Mouse (Mus musculus) stomach, embryonic 14.5 days (tissue): ENCODE data around the gene Adcy7. TPM values are rescaled to one million over a fixed set of nuclear protein-coding genes. Genes with fewer than 3 reads are reported as not detected.

ENCODE experiments used
- ATAC-seq: fragments of 200-750 bp; cut with Nextera tagmentation; 2 replicates; pipeline ENCODE4 v1.8.0; 2017; ENCODE audit warnings: low read depth, moderate TSS enrichment; ENCODE audit not compliant: insufficient number of reproducible peaks, insufficient read depth, low FRiP score
- H3K27ac ChIP-seq: fragments of 300-500 bp; sonication (generic); 2 replicates; pipeline ENCODE4 v1.5.1; 2014; ENCODE audit warnings: mild to moderate bottlenecking, low read length, moderate library complexity, mixed read lengths
- H3K27me3 ChIP-seq: fragments of 300-500 bp; sonication (generic); 2 replicates; pipeline ENCODE4 v1.6.1; 2014; ENCODE audit warnings: low read length, control low read depth, mixed read lengths; ENCODE audit not compliant: control insufficient read depth, insufficient read depth
- H3K36me3 ChIP-seq: fragments of 300-500 bp; sonication (generic); 2 replicates; pipeline ENCODE4 v1.6.1; 2014; ENCODE audit warnings: mild to moderate bottlenecking, control low read depth, low read length, moderate library complexity, mixed read lengths; ENCODE audit not compliant: control insufficient read depth, insufficient read depth
- H3K4me1 ChIP-seq: fragments of 300-500 bp; sonication (generic); 2 replicates; pipeline ENCODE4 v1.6.1; 2014; ENCODE audit warnings: low read length, control low read depth, mixed read lengths; ENCODE audit not compliant: control insufficient read depth, insufficient read depth
- H3K4me2 ChIP-seq: fragments of 300-500 bp; sonication (generic); replicated peaks from 2 replicates; pipeline ENCODE4 v1.6.1; 2014; ENCODE audit warnings: low read depth, low read length, control low read depth
- H3K4me3 ChIP-seq: fragments of 300-500 bp; sonication (generic); 2 replicates; pipeline ENCODE4 v1.5.1; 2014; ENCODE audit warnings: low read depth, low read length, control low read depth
- H3K9ac ChIP-seq: fragments of 300-500 bp; sonication (generic); replicated peaks from 2 replicates; pipeline ENCODE4 v1.6.1; 2014; ENCODE audit warnings: low read depth, mild to moderate bottlenecking, control low read depth, low read length, moderate library complexity, mixed read lengths
- H3K9me3 ChIP-seq: fragments of 300-500 bp; sonication (generic); 2 replicates; pipeline ENCODE4 v1.6.1; 2016; ENCODE audit warnings: low read depth, low read length, control low read depth; ENCODE audit not compliant: control insufficient read depth
- WGBS: fragments of 180-500 bp; shearing (Covaris S2); extraction: QIAGEN DNeasy Blood & Tissue Kit; methylation state at CpG from one replicate; pipeline ENCODE4 v1.1.7; 2014; 5-methylcytosine and 5-hydroxymethylcytosine counted together
- polyA plus RNA-seq: library from polyadenylated mRNA; unstranded; fragments of >200 nt; fragmentation: Nextera tagmentation; extraction: Ambion mirVana; gene quantifications from 2 replicates; pipeline ENCODE4 v1.2.1, GENCODE M21; 2014

The Adcy7 gene
- polyA plus RNA-seq, 1 experiment from 2014 or later, result 5.0 TPM

DNA sequence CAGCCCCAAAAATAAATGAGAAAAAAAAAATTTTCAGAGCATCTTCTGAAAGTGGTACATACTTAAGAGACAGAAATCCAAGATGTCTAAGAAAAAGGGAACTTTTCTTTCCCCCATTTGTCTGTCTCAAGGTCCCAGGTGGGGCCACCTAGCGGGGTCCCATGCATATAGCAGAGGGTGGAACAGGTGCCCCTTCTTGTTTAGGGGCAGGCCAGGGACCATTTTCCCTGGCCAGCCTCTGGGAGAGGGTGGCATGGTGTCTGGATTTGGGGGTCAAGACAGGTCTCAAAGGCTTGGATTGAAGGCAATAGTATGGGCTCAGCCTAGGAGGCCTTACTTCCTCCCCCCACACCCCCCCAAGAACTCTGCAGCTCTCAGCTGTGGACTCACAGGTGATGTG is 17.7 kb downstream of the Adcy7 start:
- Histone ChIP-seq H3K4me2 (no peak overlapping the region), H3K27me3 (no peaks in the 10 kb centered on the region), H3K9me3 (no peaks in the 10 kb centered on the region), H3K4me3 (no peak overlapping the region), H3K4me1 (no peaks in the 10 kb centered on the region), H3K9ac (no peak overlapping the region), H3K36me3 (no peaks in the 10 kb centered on the region), H3K27ac (no peak overlapping the region)
- 71% methylated on average over 1 of the region's 1 CpGs for WGBS
- no peak for ATAC-seq

DNA sequence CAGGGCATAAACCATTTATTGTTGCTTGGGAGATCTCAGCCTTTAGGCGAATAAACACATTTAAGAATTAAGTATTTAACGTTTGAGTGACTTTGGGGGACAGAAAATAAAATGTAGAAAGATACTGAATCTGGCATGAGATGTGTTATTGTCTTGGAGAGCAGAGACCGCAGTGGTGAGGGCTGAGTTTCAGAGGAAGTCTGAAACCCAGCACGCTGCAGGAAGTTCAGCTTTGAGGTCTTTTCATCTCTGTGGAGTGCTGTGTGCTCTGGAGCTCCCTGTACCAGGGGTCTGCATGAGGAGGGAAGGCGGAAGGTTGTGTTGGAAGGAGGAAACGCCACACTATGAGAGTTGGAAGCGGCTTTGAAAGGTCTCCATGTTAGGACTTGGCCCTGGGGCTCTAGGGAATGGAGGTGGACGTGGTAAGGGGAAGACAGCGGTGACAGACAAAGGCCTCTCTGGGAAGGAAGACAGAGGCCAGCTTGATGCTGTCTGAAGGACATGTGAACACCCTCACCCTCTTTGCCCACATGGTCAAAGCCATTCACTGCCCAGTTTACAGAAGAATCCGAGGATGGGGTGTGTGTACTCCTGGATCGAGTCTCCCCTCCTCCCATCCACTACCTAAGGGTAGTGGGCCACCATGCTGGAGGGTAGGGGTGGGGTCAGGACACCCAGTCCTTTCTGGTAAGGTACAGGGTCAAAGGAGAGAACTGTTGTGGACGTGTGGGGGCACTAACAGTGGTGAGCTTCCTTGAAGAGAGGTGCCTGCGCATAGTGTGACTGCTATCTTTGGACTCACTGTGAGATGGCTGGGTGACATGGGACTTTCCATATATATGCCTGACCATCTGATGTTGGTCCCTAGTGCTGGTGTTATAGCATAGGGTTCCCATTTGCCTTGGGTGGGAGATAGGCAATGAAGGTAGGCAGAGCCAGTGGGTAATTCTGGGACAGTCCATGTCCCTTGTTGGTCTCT is 18.4 kb downstream of the Adcy7 start:
- whole genome bisulfite sequencing, result 81% methylated on average over 13 of the region's 13 CpGs
- no peak for ATAC-seq

DNA sequence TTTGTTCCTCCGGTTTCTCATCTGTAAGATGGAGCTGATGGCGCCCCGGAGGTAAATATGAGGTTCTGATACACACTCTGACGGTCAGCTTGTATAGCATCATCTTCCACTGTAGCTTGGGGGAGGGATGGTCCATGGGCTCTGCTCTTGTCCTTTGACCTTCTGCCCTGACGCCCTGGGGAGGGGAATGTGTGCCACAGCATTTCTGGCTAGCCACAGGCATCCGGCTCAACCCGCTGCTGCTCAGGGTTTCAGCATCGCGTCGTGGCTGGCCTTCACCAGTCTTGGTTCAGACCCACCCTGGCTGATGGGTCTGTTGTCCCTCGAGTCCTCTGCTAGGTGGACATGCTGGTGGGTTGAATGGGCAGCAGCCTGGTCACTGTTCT is 19.1 kb downstream of the Adcy7 start:
- Histone ChIP-seq H3K4me3 (no peak overlapping the region), H3K9ac (no peak overlapping the region), H3K27me3 (no peaks in the 10 kb centered on the region), H3K36me3 (no peaks in the 10 kb centered on the region), H3K4me1 (no peaks in the 10 kb centered on the region), H3K27ac (no peak overlapping the region), H3K4me2 (no peak overlapping the region), H3K9me3 (no peaks in the 10 kb centered on the region)
- no peak for ATAC-seq
- WGBS, result 86% methylated on average over 11 of the region's 11 CpGs

More for the DNA sequence above, 18.4 kb downstream of the Adcy7 start:
- Histone ChIP-seq H3K4me1 (no peaks in the 10 kb centered on the region), H3K4me2 (no peak overlapping the region), H3K27me3 (no peaks in the 10 kb centered on the region), H3K4me3 (no peak overlapping the region), H3K9ac (no peak overlapping the region), H3K36me3 (no peaks in the 10 kb centered on the region), H3K27ac (no peak overlapping the region), H3K9me3 (no peaks in the 10 kb centered on the region)

DNA sequence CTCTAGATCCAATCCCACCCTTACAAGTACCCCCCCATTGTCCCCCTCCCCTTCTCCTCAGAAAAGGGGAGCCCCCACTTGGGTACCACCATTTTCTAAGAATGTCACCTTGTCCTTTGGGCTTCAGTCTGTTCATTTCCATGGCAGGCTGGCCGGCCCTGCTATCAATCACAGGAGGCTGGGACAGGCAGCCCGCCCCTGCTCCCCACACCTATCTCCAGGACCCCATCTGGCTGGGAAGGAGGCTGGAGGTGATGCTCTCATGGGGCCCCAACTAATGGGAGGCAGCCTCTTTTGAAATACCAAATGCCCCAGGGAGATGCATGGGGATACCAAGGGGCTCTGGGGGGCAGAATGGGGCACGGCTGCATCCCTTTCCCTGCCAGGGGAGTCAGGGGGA is 20.7 kb downstream of the Adcy7 start:
- ATAC-seq, result no peak
- Histone ChIP-seq H3K4me3 (no peak overlapping the region), H3K36me3 (no peaks in the 10 kb centered on the region), H3K9ac (no peak overlapping the region), H3K27ac (no peak overlapping the region), H3K9me3 (no peaks in the 10 kb centered on the region), H3K27me3 (no peaks in the 10 kb centered on the region), H3K4me1 (no peaks in the 10 kb centered on the region), H3K4me2 (no peak overlapping the region)
- 81% methylated on average over 3 of the region's 3 CpGs for WGBS

DNA sequence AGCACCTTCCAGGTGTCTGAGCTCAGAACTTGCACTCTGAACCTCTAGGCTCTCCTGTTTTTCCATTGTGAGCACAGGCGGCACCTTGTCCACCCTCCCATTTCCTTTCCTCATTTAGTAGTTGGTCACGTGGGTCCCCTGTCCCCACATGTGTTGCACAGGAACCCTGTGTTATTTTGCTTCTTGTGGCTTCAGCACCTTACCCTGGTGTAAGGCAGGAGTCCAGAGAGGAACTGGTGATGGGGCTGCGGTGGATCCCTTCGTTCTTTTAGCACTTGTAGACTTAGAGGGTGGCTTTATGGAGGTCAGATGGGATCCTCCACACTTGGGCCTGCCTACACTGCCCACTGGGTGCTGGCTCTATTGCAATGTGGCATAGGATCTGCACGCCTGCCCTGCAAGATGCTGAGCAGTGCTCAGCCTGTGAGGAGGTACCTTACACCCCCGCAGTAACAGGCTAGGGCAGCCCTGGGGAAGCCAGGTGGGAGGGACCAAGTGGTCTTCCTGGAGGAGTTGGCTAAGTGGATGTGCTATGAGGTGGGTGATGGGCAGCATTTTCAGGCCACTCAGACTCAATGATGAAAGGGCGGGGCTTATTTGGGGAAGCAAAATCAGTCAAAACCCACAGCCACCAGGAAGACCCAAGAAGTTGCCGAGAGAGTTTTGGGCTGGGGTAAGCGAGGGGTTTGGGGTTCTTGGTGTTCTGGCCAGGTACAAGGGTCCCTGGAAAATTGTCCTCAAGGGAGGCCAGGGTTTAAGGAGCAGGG is 21.6 kb downstream of the Adcy7 start:
- no peaks in the 10 kb centered on the region for H3K36me3 ChIP-seq
- no peaks in the 10 kb centered on the region for H3K9me3 ChIP-seq
- ATAC-seq, result no peak
- H3K4me1 ChIP-seq, result no peaks in the 10 kb centered on the region
- no peaks in the 10 kb centered on the region for H3K27me3 ChIP-seq
- H3K9ac ChIP-seq, result no peak overlapping the region
- H3K4me3 ChIP-seq, result no peak overlapping the region
- WGBS, result 85% methylated on average over 9 of the region's 9 CpGs
- H3K27ac ChIP-seq, result no peak overlapping the region
- no peak overlapping the region for H3K4me2 ChIP-seq

DNA sequence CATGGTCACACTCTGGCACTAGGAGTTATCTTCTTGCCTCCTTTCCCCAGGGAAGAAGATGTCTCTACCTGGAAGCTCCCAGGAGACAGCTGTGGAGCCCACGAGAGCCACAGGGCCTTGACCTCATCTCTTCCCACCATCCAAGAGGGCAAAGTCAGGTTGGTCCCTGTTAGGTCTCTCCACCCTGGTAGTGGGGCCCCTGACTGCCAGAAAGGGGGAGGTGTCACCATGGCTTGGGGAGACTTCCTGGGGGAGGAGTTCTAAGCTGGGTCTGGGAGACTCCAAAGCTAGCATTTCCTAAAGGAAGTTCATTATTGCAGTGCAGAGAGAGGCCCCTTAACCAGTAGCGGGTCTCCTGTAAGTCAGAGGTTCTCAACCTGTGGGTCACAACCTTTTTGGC is 22.8 kb downstream of the Adcy7 start:
- ATAC-seq, result no peak
- H3K9ac ChIP-seq, result no peak overlapping the region

DNA sequence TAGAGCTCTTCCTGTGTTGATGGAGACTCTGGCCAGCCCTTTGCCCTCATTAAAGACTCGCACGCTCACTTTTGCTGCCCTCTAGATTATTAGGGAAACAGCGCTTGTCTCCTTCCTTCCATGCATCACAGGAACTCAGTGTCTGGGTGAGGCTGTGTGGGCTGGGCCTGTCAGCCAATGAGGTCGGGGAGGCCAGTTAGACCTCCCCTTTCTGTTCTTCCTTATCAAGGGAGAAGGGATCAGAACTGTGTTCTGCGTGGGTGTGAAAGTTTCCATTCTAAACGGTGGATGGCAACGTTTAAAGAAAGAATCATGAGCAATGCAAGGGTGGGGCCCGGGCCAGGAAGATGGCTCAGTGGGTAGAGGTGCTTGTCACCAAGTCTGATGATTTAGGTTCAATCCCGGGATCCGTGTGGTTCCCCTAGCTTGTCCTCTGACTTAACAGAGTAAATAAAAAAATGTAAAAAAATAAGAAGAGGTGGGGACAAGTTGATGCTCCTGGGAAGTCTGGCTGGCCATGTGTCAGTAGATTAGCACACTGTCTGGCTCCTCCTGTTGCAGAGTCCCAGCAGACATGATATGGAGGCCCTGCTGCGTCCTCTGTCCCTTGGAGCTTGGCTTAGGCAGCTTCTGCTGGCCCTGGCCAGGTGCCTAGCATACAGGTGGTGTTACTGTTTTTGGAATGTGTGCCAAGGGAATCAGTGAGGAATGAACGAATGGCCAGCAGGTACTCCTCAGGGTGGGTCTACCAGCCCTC is 26.0 kb downstream of the Adcy7 start:
- ATAC-seq, result no peak
- Histone ChIP-seq H3K9me3 (no peaks in the 10 kb centered on the region), H3K27me3 (no peaks in the 10 kb centered on the region), H3K36me3 (no peaks in the 10 kb centered on the region), H3K4me3 (no peak overlapping the region), H3K4me1 (no peaks in the 10 kb centered on the region), H3K4me2 (no peak overlapping the region), H3K9ac (no peak overlapping the region), H3K27ac (no peak overlapping the region)
- 44% methylated on average over 12 of the region's 12 CpGs for WGBS

More for the DNA sequence above, 22.8 kb downstream of the Adcy7 start:
- Histone ChIP-seq H3K4me3 (no peak overlapping the region), H3K27me3 (no peaks in the 10 kb centered on the region), H3K27ac (no peak overlapping the region), H3K4me2 (no peak overlapping the region), H3K9me3 (no peaks in the 10 kb centered on the region), H3K4me1 (no peaks in the 10 kb centered on the region), H3K36me3 (no peaks in the 10 kb centered on the region)
- 84% methylated on average over 2 of the region's 2 CpGs for WGBS

DNA sequence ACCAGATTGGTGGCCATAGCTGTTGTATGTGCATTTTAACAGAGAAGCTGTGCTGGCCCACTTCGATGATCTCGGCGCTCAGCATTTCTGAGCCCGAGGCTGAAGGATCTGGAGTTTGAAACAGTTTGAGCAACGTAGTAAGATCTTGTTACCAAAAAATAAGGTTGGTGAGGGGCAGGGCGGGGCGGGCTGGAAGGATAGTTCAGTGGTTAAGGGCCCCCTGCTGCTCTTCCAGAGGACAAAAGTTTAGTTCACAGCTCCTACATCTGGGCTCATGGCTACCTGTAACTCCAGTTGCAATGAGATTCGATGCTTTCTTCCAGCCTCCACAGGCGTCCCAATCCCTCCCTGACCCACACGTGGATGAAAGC is 26.5 kb downstream of the Adcy7 start:
- Histone ChIP-seq H3K4me1 (no peaks in the 10 kb centered on the region), H3K9me3 (no peaks in the 10 kb centered on the region), H3K4me2 (no peak overlapping the region), H3K36me3 (no peaks in the 10 kb centered on the region), H3K27ac (no peak overlapping the region), H3K9ac (no peak overlapping the region), H3K4me3 (no peak overlapping the region), H3K27me3 (no peaks in the 10 kb centered on the region)
- ATAC-seq, result no peak
- 85% methylated on average over 10 of the region's 10 CpGs for WGBS
